Mouse (Mus musculus): ENCODE data around the gene Dusp14.

DNA sequence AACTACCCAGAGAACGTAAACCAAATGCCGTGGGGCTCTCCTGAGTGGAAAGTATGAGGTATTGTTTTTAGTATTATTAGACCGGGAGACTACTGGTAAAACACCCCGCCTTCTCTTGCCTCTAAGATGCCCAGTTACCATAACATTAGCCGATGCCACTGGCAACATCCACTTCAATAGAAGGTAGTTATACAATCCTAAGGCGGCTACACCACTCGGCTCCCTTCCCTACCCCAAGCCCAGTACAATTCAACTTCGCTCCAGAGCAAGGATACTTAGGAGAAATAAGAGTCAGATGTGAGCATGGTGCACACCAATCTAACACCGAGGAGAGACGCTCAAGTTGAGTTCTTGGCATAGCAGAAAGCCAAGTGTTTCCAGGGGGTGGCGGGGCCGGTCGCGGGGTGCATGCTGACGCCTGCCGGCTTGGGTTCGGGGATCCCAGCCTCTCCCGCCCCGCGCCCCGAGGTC lies 1.3 kb downstream of the Dusp14 start:
- TF ChIP-seq CTCF (IDR thresholded peaks at IDR 0.05; ENCODE audit: borderline replicate concordance, extremely low read depth, insufficient read depth, insufficient read length) = no peak
- no peak for TF ChIP-seq POLR2A (IDR thresholded peaks at IDR 0.05; ENCODE audit: borderline replicate concordance, extremely low read depth, insufficient read depth, insufficient read length, poor library complexity, severe bottlenecking)
